Mouse (Mus musculus) myocyte (in vitro differentiated cells): ENCODE measurements around the gene Spdya.

ENCODE experiments used
- CEBPB ChIP-seq: IDR thresholded peaks from 2 replicates; pipeline ENCODE4 v1.6.1; 2011; ENCODE audit warnings: mild to moderate bottlenecking, moderate library complexity; ENCODE audit not compliant: poor library complexity, insufficient read depth, severe bottlenecking
- E2F4 ChIP-seq: IDR thresholded peaks from one replicate; pipeline ENCODE4 v1.6.1; 2011; ENCODE audit warnings: mild to moderate bottlenecking, control low read depth, moderate library complexity; ENCODE audit not compliant: insufficient read depth
- MAX ChIP-seq: IDR thresholded peaks from one replicate; pipeline ENCODE4 v1.6.1; 2011; ENCODE audit warnings: low read depth, mild to moderate bottlenecking, control low read depth
- MYOD1 ChIP-seq, 3 experiments: IDR thresholded peaks; one replicate each; pipeline ENCODE4 v1.6.1; 2011; ENCODE audit warnings: control low read depth in 2 of 3, low read depth in 2 of 3, mild to moderate bottlenecking in 2 of 3, moderate library complexity in 1 of 3; ENCODE audit not compliant: insufficient read length in 2 of 3, control insufficient read depth in 1 of 3
- POLR2A ChIP-seq: IDR thresholded peaks from one replicate; pipeline ENCODE4 v1.6.1; 2011; ENCODE audit warnings: low read depth, mild to moderate bottlenecking, control low read depth, moderate library complexity; ENCODE audit not compliant: insufficient read length
- POLR2AphosphoS2 ChIP-seq: IDR thresholded peaks from one replicate; pipeline ENCODE4 v1.6.1; 2011; ENCODE audit warnings: low read depth, control low read depth; ENCODE audit not compliant: insufficient read length
- SRF ChIP-seq: IDR thresholded peaks from one replicate; pipeline ENCODE4 v1.6.1; 2011; ENCODE audit warnings: low read depth; ENCODE audit not compliant: control insufficient read depth, insufficient read length
- TCF12 ChIP-seq: IDR thresholded peaks from one replicate; pipeline ENCODE4 v1.6.1; 2011; ENCODE audit warnings: mild to moderate bottlenecking, control low read depth; ENCODE audit not compliant: poor library complexity, insufficient read depth, severe bottlenecking
- TCF3 ChIP-seq: IDR thresholded peaks from one replicate; pipeline ENCODE4 v1.6.1; 2011; ENCODE audit warnings: low read depth, control low read depth; ENCODE audit not compliant: insufficient read length
- USF1 ChIP-seq: IDR thresholded peaks from one replicate; pipeline ENCODE4 v1.6.1; 2011; ENCODE audit warnings: low read depth, mild to moderate bottlenecking, control low read depth, moderate library complexity

- TF ChIP-seq POLR2A: no peak
- no peak for TF ChIP-seq TCF3
- TF ChIP-seq POLR2AphosphoS2: no peak
- TF ChIP-seq MAX: no peak
- no peak for TF ChIP-seq MYOD1 (IDR thresholded peaks at IDR 0.05; ENCODE audit: control insufficient read depth in 1 of 3, insufficient read length in 2 of 3, low read depth in 2 of 3)
- TF ChIP-seq CEBPB: no peak
- no peak for TF ChIP-seq TCF12
- TF ChIP-seq SRF: no peak
- TF ChIP-seq USF1: no peak
- TF ChIP-seq E2F4: no peak
Measured at GRCm38 (mm10) chr17:71552901-71553300, 1.0 kb downstream of the Spdya start.
